Mouse (Mus musculus): ENCODE data around the gene Golga7b. TPM values are rescaled to one million over a fixed set of nuclear protein-coding genes. Genes with fewer than 3 reads are reported as not detected.

Golga7b gene
- polyA plus RNA-seq, 1 experiment: 1.8 TPM

GRCm38 (mm10) chr19:42237602-42238340, 9.6 kb upstream of the Golga7b start:
- TF ChIP-seq POLR2A (IDR thresholded peaks at IDR 0.05; ENCODE audit: borderline replicate concordance, control insufficient read depth, low read depth, low read length) (no peak), CTCF (IDR thresholded peaks at IDR 0.05; ENCODE audit: control insufficient read depth, insufficient read depth, low read length) (no peak)
- no peak overlapping the region for H3K4me3 ChIP-seq (replicated peaks; ENCODE audit: control insufficient read depth, low read depth, low read length)
- 18% methylated on average over 4 of the region's 4 CpGs for WGBS
- H3K4me1 ChIP-seq (ENCODE audit: control insufficient read depth, insufficient read depth, low read length): no peaks in the 10 kb centered on the region
- H3K27ac ChIP-seq (ENCODE audit: control insufficient read depth, insufficient read depth, low read depth, low read length, poor library complexity): no peak overlapping the region

GRCm38 (mm10) chr19:42238341-42238715, 9.0 kb upstream of the Golga7b start:
- H3K4me3 ChIP-seq (replicated peaks; ENCODE audit: control insufficient read depth, low read depth, low read length): no peak overlapping the region
- no peak overlapping the region for H3K27ac ChIP-seq (ENCODE audit: control insufficient read depth, insufficient read depth, low read depth, low read length, poor library complexity)
- TF ChIP-seq CTCF (IDR thresholded peaks at IDR 0.05; ENCODE audit: control insufficient read depth, insufficient read depth, low read length) (no peak), POLR2A (IDR thresholded peaks at IDR 0.05; ENCODE audit: borderline replicate concordance, control insufficient read depth, low read depth, low read length) (no peak)
- H3K4me1 ChIP-seq (ENCODE audit: control insufficient read depth, insufficient read depth, low read length): no peaks in the 10 kb centered on the region
- WGBS: 58% methylated on average over 7 of the region's 7 CpGs

- H3K4me3 ChIP-seq (replicated peaks; ENCODE audit: control insufficient read depth, low read depth, low read length): no peak overlapping the region
- H3K27ac ChIP-seq (ENCODE audit: control insufficient read depth, insufficient read depth, low read depth, low read length, poor library complexity): no peak overlapping the region
- TF ChIP-seq POLR2A (IDR thresholded peaks at IDR 0.05; ENCODE audit: borderline replicate concordance, control insufficient read depth, low read depth, low read length) (no peak), CTCF (IDR thresholded peaks at IDR 0.05; ENCODE audit: control insufficient read depth, insufficient read depth, low read length) (no peak)
- 78% methylated on average over 8 of the region's 8 CpGs for WGBS
- H3K4me1 ChIP-seq (ENCODE audit: control insufficient read depth, insufficient read depth, low read length): no peaks in the 10 kb centered on the region
Observed at GRCm38 (mm10) chr19:42240881-42241280, 6.5 kb upstream of the Golga7b start.

- TF ChIP-seq CTCF (IDR thresholded peaks at IDR 0.05; ENCODE audit: control insufficient read depth, insufficient read depth, low read length) (no peak), POLR2A (IDR thresholded peaks at IDR 0.05; ENCODE audit: borderline replicate concordance, control insufficient read depth, low read depth, low read length) (no peak)
Observed at GRCm38 (mm10) chr19:42243401-42243800, 4.0 kb upstream of the Golga7b start.

GRCm38 (mm10) chr19:42246626-42247025, 748 bp upstream of the Golga7b start:
- WGBS: 9% methylated on average over 5 of the region's 5 CpGs
- TF ChIP-seq CTCF (IDR thresholded peaks at IDR 0.05; ENCODE audit: control insufficient read depth, insufficient read depth, low read length): no peak
- TF ChIP-seq POLR2A (IDR thresholded peaks at IDR 0.05; ENCODE audit: borderline replicate concordance, control insufficient read depth, low read depth, low read length): no peak
- Histone ChIP-seq H3K4me1 (ENCODE audit: control insufficient read depth, insufficient read depth, low read length) (no peaks in the 10 kb centered on the region), H3K4me3 (replicated peaks; ENCODE audit: control insufficient read depth, low read depth, low read length) (no peak overlapping the region), H3K27ac (ENCODE audit: control insufficient read depth, insufficient read depth, low read depth, low read length, poor library complexity) (no peak overlapping the region)

More at GRCm38 (mm10) chr19:42243401-42243800, 4.0 kb upstream of the Golga7b start:
- 15% methylated on average over 3 of the region's 3 CpGs for WGBS
- no peak overlapping the region for H3K4me3 ChIP-seq (replicated peaks; ENCODE audit: control insufficient read depth, low read depth, low read length)
- no peak overlapping the region for H3K27ac ChIP-seq (ENCODE audit: control insufficient read depth, insufficient read depth, low read depth, low read length, poor library complexity)
- no peaks in the 10 kb centered on the region for H3K4me1 ChIP-seq (ENCODE audit: control insufficient read depth, insufficient read depth, low read length)

GRCm38 (mm10) chr19:42249976-42250914, 2.9 kb downstream of the Golga7b start:
- no peak overlapping the region for H3K27ac ChIP-seq (ENCODE audit: control insufficient read depth, insufficient read depth, low read depth, low read length, poor library complexity)
- H3K4me1 ChIP-seq (ENCODE audit: control insufficient read depth, insufficient read depth, low read length): no peaks in the 10 kb centered on the region
- TF ChIP-seq POLR2A (IDR thresholded peaks at IDR 0.05; ENCODE audit: borderline replicate concordance, control insufficient read depth, low read depth, low read length) (no peak), CTCF (IDR thresholded peaks at IDR 0.05; ENCODE audit: control insufficient read depth, insufficient read depth, low read length) (no peak)
- H3K4me3 ChIP-seq (replicated peaks; ENCODE audit: control insufficient read depth, low read depth, low read length): no peak overlapping the region
- 52% methylated on average over 11 of the region's 11 CpGs for WGBS

- 3% methylated on average over 18 of the region's 23 CpGs for whole genome bisulfite sequencing
- TF ChIP-seq POLR2A (IDR thresholded peaks at IDR 0.05; ENCODE audit: borderline replicate concordance, control insufficient read depth, low read depth, low read length) (no peak), CTCF (IDR thresholded peaks at IDR 0.05; ENCODE audit: control insufficient read depth, insufficient read depth, low read length) (no peak)
- Histone ChIP-seq H3K4me1 (ENCODE audit: control insufficient read depth, insufficient read depth, low read length) (no peaks in the 10 kb centered on the region; the same call in 1 of the 2 replicates), H3K4me3 (replicated peaks; ENCODE audit: control insufficient read depth, low read depth, low read length) (no peak overlapping the region), H3K27ac (ENCODE audit: control insufficient read depth, insufficient read depth, low read depth, low read length, poor library complexity) (no peak overlapping the region)
Observed at GRCm38 (mm10) chr19:42255438-42255783, 8.0 kb downstream of the Golga7b start.

All from bone marrow, adult 2 months (tissue).